Mouse (Mus musculus) urinary bladder, adult 18-20 months (tissue): Measurements from ENCODE around the gene Zfp617.
"Not testable (repeated sequence)": the region's sequence is repeated elsewhere in the genome, so short reads cannot be mapped to it uniquely, and the experiment has no call there.

ENCODE experiments used
- DNase-seq, 2 experiments: peaks; one replicate each; pipeline ENCODE4 v3.0.0; 2022; ENCODE audit warnings: low spot score in 2 of 2, mixed read lengths in 2 of 2

The Zfp617 gene

DNA sequence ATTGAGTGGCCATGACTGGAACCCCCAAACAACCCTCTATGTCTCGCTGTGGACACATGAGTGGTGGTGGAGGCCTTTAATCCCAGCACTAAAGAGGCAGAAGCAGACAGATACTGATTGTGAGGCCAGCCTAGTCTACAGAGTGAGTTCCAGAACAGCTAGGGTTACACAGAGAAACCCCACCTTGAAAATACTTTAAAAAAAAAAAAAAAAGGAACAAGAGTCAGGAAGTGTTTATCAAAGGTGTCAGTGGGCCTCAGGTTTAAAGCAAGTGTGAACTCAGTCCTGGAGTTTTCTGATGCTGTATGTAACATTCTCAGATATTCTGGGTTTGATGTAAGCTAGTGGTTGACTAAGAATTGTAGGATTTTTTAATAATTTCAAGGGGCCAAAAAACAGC is 44.1 kb downstream of the Zfp617 start:
- DNase-seq = no peak

DNA sequence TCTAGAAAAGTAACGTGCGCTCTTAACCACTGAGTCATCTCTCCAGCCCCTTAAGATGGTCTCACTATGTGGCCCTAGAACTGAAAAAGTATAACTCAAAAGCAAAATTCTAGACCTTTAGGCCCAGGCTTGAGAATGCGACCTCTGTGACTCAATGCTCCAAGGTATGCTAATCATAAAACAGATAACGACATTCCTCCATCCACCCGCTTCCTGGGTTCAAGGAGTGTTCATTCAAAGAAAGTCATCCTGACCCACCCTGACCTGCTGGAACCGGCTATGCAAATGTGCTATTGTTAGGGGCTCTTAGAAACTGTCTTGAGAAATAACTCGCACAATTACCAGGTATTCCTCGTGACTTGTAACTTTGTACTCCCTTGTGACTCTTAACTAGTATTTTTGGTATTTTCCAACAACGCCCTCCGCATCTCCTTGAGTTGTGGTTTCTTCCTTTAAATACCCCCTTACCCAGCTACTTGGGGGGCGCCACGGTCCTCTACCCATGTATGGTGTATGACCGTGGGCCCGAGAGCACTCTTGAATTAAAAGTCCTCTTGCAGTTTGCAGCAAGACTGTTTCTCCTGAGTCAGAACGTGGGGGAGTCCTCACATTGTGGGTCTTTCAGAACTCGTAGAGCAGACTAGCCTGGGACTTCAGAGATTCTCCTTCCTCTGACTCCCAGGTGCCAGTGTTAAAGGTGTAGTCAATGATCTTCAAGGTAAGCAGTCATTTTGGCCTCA is 44.7 kb downstream of the Zfp617 start:
- not testable (repeated sequence) for DNase-seq

DNA sequence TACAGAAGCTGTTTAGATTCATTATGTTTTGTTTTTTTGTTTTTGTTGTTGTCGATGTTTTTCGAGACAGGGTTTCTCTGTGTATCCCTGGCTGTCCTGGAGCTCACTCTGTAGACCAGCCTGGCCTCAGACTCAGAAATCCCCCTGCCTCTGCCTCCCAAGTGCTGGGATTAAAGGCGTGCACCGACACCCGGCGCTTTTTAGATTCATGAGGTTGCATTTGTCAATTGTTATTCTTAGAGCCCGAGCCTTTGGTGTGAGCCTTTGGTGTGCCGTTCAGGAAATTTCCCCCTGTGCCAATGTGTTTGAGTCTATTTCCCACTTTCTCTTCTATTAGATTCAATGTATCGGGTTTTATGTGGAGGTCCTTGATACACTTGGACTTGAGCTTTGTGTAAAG is 46.2 kb downstream of the Zfp617 start:
- DNase-seq = no peak

GRCm38 (mm10) chr8:71960483-71960882 is 52.0 kb downstream of the Zfp617 start:
- no peak for DNase-seq

DNA sequence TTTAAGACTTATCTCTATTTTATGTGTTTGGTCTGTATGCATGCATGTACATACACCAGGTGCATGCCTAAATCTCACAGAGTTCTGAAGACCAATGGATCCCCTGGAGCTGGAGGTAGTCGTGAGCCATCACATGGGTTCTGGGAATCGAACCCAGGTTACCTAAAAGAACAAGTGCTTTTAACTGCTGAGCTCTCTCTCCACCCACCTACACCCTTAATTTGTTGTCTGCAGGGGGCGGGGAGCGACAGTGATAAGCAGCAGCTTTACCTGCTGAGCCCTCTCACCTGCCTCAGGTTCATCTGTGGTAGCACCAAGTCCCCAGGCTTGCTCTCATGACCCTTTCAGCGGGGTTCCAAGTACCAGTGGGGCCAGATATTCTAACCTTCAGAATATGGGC is 53.4 kb downstream of the Zfp617 start:
- no peak for DNase-seq

GRCm38 (mm10) chr8:71964051-71964450 is 55.6 kb downstream of the Zfp617 start:
- DNase-seq = no peak

- DNase-seq = no peak
Measured at GRCm38 (mm10) chr8:71965166-71965565, 56.7 kb downstream of the Zfp617 start.

DNA sequence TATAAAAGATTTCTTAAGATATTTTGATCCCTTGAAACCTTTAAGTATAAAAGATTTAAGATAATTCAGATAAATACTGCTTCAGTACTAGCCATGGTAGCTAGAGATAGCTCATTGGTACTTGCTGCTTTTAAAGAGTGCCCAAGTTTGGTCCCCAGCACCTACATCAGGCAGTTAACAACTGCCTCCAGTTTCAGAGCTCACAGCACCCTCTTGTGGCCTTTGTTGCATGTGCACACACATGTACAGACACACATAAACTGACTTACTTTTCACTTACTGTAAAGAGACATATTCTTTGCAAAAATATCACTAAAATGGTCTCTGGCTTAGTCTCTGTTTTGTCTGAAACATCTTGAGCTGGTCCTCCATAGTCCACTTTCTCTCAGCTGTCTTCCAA is 58.0 kb downstream of the Zfp617 start:
- DNase-seq = no peak

- no peak for DNase-seq
Measured at GRCm38 (mm10) chr8:71967261-71967660, 58.8 kb downstream of the Zfp617 start.

DNA sequence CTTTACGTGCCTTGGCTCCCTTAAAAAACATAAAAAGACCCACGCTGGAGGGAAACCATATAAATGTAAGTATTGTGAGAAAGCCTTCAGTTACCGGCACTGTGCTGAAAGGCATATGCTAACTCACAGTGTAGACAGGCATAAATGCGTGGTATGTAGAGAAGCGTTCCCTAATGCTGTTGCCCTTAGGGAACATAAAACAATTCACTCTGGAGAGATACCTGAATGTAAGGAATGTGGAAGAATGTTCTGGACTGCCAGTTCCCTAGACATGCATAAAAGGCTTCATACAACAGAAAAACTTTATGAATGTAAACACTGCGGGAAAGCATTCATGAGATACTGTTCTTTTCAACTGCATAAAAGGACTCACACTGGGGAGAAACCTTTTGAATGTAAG is 59.7 kb downstream of the Zfp617 start:
- DNase-seq = no peak

DNA sequence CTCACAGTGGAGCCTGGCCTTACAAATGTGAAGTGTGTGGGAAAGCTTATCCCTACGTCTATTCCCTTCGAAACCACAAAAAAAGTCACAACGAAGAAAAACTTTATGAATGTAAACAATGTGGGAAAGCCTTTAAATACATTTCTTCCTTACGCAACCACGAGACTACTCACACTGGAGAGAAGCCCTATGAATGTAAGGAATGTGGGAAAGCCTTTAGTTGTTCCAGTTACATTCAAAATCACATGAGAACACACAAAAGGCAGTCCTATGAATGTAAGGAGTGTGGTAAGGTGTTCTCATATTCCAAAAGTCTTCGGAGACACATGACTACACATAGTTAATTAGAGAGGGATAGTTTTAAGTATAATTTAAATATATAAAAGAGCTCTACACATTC is 60.2 kb downstream of the Zfp617 start:
- no peak for DNase-seq

GRCm38 (mm10) chr8:71971945-71972344 is 63.5 kb downstream of the Zfp617 start:
- no peak for DNase-seq

- no peak for DNase-seq
Measured at GRCm38 (mm10) chr8:71974211-71974610, 65.8 kb downstream of the Zfp617 start.

GRCm38 (mm10) chr8:71981032-71981431 is 72.6 kb downstream of the Zfp617 start:
- DNase-seq = no peak

- DNase-seq = no peak
Measured at GRCm38 (mm10) chr8:71981456-71981855, 73.0 kb downstream of the Zfp617 start.
